Mouse (Mus musculus): ENCODE measurements around the gene Cdc6. TPM values are rescaled to one million over a fixed set of nuclear protein-coding genes. Genes with fewer than 3 reads are reported as not detected.

Cdc6 gene
- total and polyA plus RNA-seq, 3 experiments, result 47.4 to 99.3 (median 81.3) TPM

GRCm38 (mm10) chr11:98972801-98973360 lies 65.3 kb downstream of the Cdc6 start:
- H3K36me3 ChIP-seq (replicated peaks in 1 of 2; ENCODE audit: control insufficient read depth in 1 of 2, insufficient read depth in 1 of 2, low read length in 1 of 2), result peaks cover 47 to 72% of the 10 kb centered on the region in 2 experiments
- TF ChIP-seq USF1 (IDR thresholded peaks at IDR 0.05; ENCODE audit: low read depth, low read length) (no peak), TCF12 (IDR thresholded peaks at IDR 0.05; ENCODE audit: low read depth, low read length) (no peak), GABPA (IDR thresholded peaks at IDR 0.05; ENCODE audit: insufficient replicate concordance, low read depth, low read length) (no peak), RAD21 (IDR thresholded peaks at IDR 0.05; ENCODE audit: low read depth, low read length) (no peak), ZC3H11A (IDR thresholded peaks at IDR 0.05; ENCODE audit: low read depth, low read length) (no peak)
- H3K9me3 ChIP-seq (replicated peaks; ENCODE audit: low read length), result peaks cover 3% of the 10 kb centered on the region
- dilution Hi-C loops (cut with MboI; ENCODE audit: extremely low pct_ligation_motif_present, extremely low pct_unique_long_range_greater_than_20kb, low sequenced_read_pairs) (no loop called here), in situ Hi-C loops (cut with MboI; ENCODE audit: low pct_ligation_motif_present, low pct_unique_long_range_greater_than_20kb, low sequenced_read_pairs) (loop anchor here (5.0 to 10.0 kb wide), 2 partner anchors 36 to 58 kb away; no protein-coding TSS in a partner anchor)
- no peak overlapping the region for H3K9ac ChIP-seq (ENCODE audit: insufficient read depth, low read depth)
- H3K79me2 ChIP-seq (replicated peaks; ENCODE audit: control insufficient read depth, extremely low read depth, insufficient read depth, poor library complexity, severe bottlenecking), result no peaks in the 10 kb centered on the region
- H3K4me1 ChIP-seq (ENCODE audit: control insufficient read depth in 1 of 2, insufficient read depth in 2 of 2), result peaks cover 6 to 21% of the 10 kb centered on the region in 2 experiments; a peak in 3 of 4 replicates
- H3K27me3 ChIP-seq (replicated peaks), result no peaks in the 10 kb centered on the region
- no peak overlapping the region for H3K4me3 ChIP-seq (replicated peaks in 1 of 3; ENCODE audit: low read depth in 2 of 3, low read length in 2 of 3, poor library complexity in 1 of 3)
- H3K4me2 ChIP-seq (ENCODE audit: insufficient read depth, low read depth, poor library complexity, severe bottlenecking), result no peak overlapping the region
- DNase-seq (ENCODE audit: extremely low read depth), result no peak
- no peak overlapping the region for H3K27ac ChIP-seq (ENCODE audit: insufficient read depth, low read depth)

Other genes with a start within 250 kb of the Cdc6 start
- gene Gsdma, start 243.4 kb upstream of the Cdc6 start, total RNA-seq (2012; rRNA removed), result not detected in 2 replicates
- not detected in 2 replicates for gene Gsdma, start 243.4 kb upstream of the Cdc6 start, total RNA-seq (2014; rRNA removed)
- gene Gsdma, start 243.4 kb upstream of the Cdc6 start, polyA plus RNA-seq (2012; ENCODE audit: insufficient read length, low read depth), result 0.08 and 0.10 TPM in 2 replicates
- gene Psmd3, start 225.2 kb upstream of the Cdc6 start, total RNA-seq (2012; rRNA removed), result 291 and 337 TPM in 2 replicates
- gene Psmd3, start 225.2 kb upstream of the Cdc6 start, total RNA-seq (2014; rRNA removed), result 163 and 166 TPM in 2 replicates
- gene Psmd3, start 225.2 kb upstream of the Cdc6 start, polyA plus RNA-seq (2012; ENCODE audit: insufficient read length, low read depth), result 345 and 354 TPM in 2 replicates
- not detected in 2 replicates for gene Csf3, start 206.5 kb upstream of the Cdc6 start, total RNA-seq (2012; rRNA removed)
- not detected in 2 replicates for gene Csf3, start 206.5 kb upstream of the Cdc6 start, total RNA-seq (2014; rRNA removed)
- 0.21 and 0.29 TPM in 2 replicates for gene Csf3, start 206.5 kb upstream of the Cdc6 start, polyA plus RNA-seq (2012; ENCODE audit: insufficient read length, low read depth)
- 47.7 and 48.6 TPM in 2 replicates for gene Med24, start 178.4 kb upstream of the Cdc6 start, total RNA-seq (2012; rRNA removed)
- 26.5 and 30.9 TPM in 2 replicates for gene Med24, start 178.4 kb upstream of the Cdc6 start, total RNA-seq (2014; rRNA removed)
- gene Med24, start 178.4 kb upstream of the Cdc6 start, polyA plus RNA-seq (2012; ENCODE audit: insufficient read length, low read depth), result 64.2 and 78.8 TPM in 2 replicates
- gene Thra, start 167.2 kb upstream of the Cdc6 start, total RNA-seq (2012; rRNA removed), result 2.5 and 3.9 TPM in 2 replicates
- gene Thra, start 167.2 kb upstream of the Cdc6 start, total RNA-seq (2014; rRNA removed), result 0.81 and 1.1 TPM in 2 replicates
- gene Thra, start 167.2 kb upstream of the Cdc6 start, polyA plus RNA-seq (2012; ENCODE audit: insufficient read length, low read depth), result 3.8 and 4.3 TPM in 2 replicates
- gene Nr1d1, start 132.5 kb upstream of the Cdc6 start, total RNA-seq (2012; rRNA removed), result 0.21 and 0.25 TPM in 2 replicates
- gene Nr1d1, start 132.5 kb upstream of the Cdc6 start, total RNA-seq (2014; rRNA removed), result 0.17 and 0.39 TPM in 2 replicates
- gene Nr1d1, start 132.5 kb upstream of the Cdc6 start, polyA plus RNA-seq (2012; ENCODE audit: insufficient read length, low read depth), result 0.95 and 1.4 TPM in 2 replicates
- 27.3 and 30.7 TPM in 2 replicates for gene Msl1, start 112.3 kb upstream of the Cdc6 start, total RNA-seq (2012; rRNA removed)
- 25.9 and 26.4 TPM in 2 replicates for gene Msl1, start 112.3 kb upstream of the Cdc6 start, total RNA-seq (2014; rRNA removed)
- 57.1 and 58.1 TPM in 2 replicates for gene Msl1, start 112.3 kb upstream of the Cdc6 start, polyA plus RNA-seq (2012; ENCODE audit: insufficient read length, low read depth)
- 16.7 and 18.3 TPM in 2 replicates for gene Casc3, start 102.9 kb upstream of the Cdc6 start, total RNA-seq (2012; rRNA removed)
- gene Casc3, start 102.9 kb upstream of the Cdc6 start, total RNA-seq (2014; rRNA removed), result 14.4 and 14.7 TPM in 2 replicates
- gene Casc3, start 102.9 kb upstream of the Cdc6 start, polyA plus RNA-seq (2012; ENCODE audit: insufficient read length, low read depth), result 71.7 and 93.0 TPM in 2 replicates
- gene Rapgefl1, start 71.0 kb upstream of the Cdc6 start, total RNA-seq (2012; rRNA removed), result 0.04 and 0.08 TPM in 2 replicates
- gene Rapgefl1, start 71.0 kb upstream of the Cdc6 start, total RNA-seq (2014; rRNA removed), result 0.11 TPM in 1 of 2 replicates, not detected in the other
- 0.25 and 0.29 TPM in 2 replicates for gene Rapgefl1, start 71.0 kb upstream of the Cdc6 start, polyA plus RNA-seq (2012; ENCODE audit: insufficient read length, low read depth)
- gene Wipf2, start 44.2 kb upstream of the Cdc6 start, total RNA-seq (2012; rRNA removed), result 4.7 TPM in 2 replicates
- gene Wipf2, start 44.2 kb upstream of the Cdc6 start, total RNA-seq (2014; rRNA removed), result 1.9 and 2.1 TPM in 2 replicates
- 7.7 and 9.7 TPM in 2 replicates for gene Wipf2, start 44.2 kb upstream of the Cdc6 start, polyA plus RNA-seq (2012; ENCODE audit: insufficient read length, low read depth)
- gene Rara, start 20.0 kb downstream of the Cdc6 start, total RNA-seq (2012; rRNA removed), result 11.1 and 12.1 TPM in 2 replicates
- 2.7 and 4.5 TPM in 2 replicates for gene Rara, start 20.0 kb downstream of the Cdc6 start, total RNA-seq (2014; rRNA removed)
- gene Rara, start 20.0 kb downstream of the Cdc6 start, polyA plus RNA-seq (2012; ENCODE audit: insufficient read length, low read depth), result 12.4 and 13.7 TPM in 2 replicates
- gene Gjd3, start 75.2 kb downstream of the Cdc6 start, total RNA-seq (2012; rRNA removed), result 0.47 and 0.50 TPM in 2 replicates
- not detected in 2 replicates for gene Gjd3, start 75.2 kb downstream of the Cdc6 start, total RNA-seq (2014; rRNA removed)
- gene Gjd3, start 75.2 kb downstream of the Cdc6 start, polyA plus RNA-seq (2012; ENCODE audit: insufficient read length, low read depth), result not detected in 2 replicates
- gene Top2a, start 116.4 kb downstream of the Cdc6 start, total RNA-seq (2012; rRNA removed), result 400 and 420 TPM in 2 replicates
- gene Top2a, start 116.4 kb downstream of the Cdc6 start, total RNA-seq (2014; rRNA removed), result 385 and 423 TPM in 2 replicates
- 422 and 444 TPM in 2 replicates for gene Top2a, start 116.4 kb downstream of the Cdc6 start, polyA plus RNA-seq (2012; ENCODE audit: insufficient read length, low read depth)
- 0.04 and 0.21 TPM in 2 replicates for gene Igfbp4, start 133.4 kb downstream of the Cdc6 start, total RNA-seq (2012; rRNA removed)
- not detected in 2 replicates for gene Igfbp4, start 133.4 kb downstream of the Cdc6 start, total RNA-seq (2014; rRNA removed)
- gene Igfbp4, start 133.4 kb downstream of the Cdc6 start, polyA plus RNA-seq (2012; ENCODE audit: insufficient read length, low read depth), result 0.16 and 0.20 TPM in 2 replicates
- 0.04 and 0.13 TPM in 2 replicates for gene Tns4, start 181.5 kb downstream of the Cdc6 start, total RNA-seq (2012; rRNA removed)
- gene Tns4, start 181.5 kb downstream of the Cdc6 start, total RNA-seq (2014; rRNA removed), result not detected in 2 replicates
- gene Tns4, start 181.5 kb downstream of the Cdc6 start, polyA plus RNA-seq (2012; ENCODE audit: insufficient read length, low read depth), result 0.11 TPM in 1 of 2 replicates, not detected in the other
- 170 and 241 TPM in 2 replicates for gene Ccr7, start 247.3 kb downstream of the Cdc6 start, total RNA-seq (2012; rRNA removed)
- 178 and 203 TPM in 2 replicates for gene Ccr7, start 247.3 kb downstream of the Cdc6 start, total RNA-seq (2014; rRNA removed)
- 306 and 316 TPM in 2 replicates for gene Ccr7, start 247.3 kb downstream of the Cdc6 start, polyA plus RNA-seq (2012; ENCODE audit: insufficient read length, low read depth)